18 mouse cellular contexts compared by ENCODE assay signal in genomic region chr8:61301298-61302028, GRCm38 (mm10).
DNase-seq lines count a peak whose midpoint lies in the region; ATAC-seq and TF ChIP-seq lines count a peak whose summit lies in the region.
"Had no signal": no experiment of that assay in that cellular context is flagged by ENCODE, and none has a peak within 500 bp of the region (broad histone marks: within the 10 kb centered on the region; RNA-seq: fewer than 3 reads in every experiment).

No protein-coding gene starts in this region.

- no peaks in the 10 kb centered on the region for H3K27me3 ChIP-seq in kidney, embryonic 15.5 days
- no peaks in the 10 kb centered on the region for H3K27me3 ChIP-seq in kidney, adult 2 months (replicated peaks; ENCODE audit: control insufficient read depth, insufficient read depth, low read length)
- H3K27me3 ChIP-seq in embryonic facial prominence, embryonic 15.5 days: no peaks in the 10 kb centered on the region
- H3K27me3 ChIP-seq in hindbrain, embryonic 12.5 days: no peaks in the 10 kb centered on the region
- no peaks in the 10 kb centered on the region for H3K27me3 ChIP-seq in midbrain, embryonic 15.5 days (replicated peaks)

- no peak for TF ChIP-seq POLR2A in kidney, adult 2 months (IDR thresholded peaks at IDR 0.05; ENCODE audit: low read depth, low read length)
- TF ChIP-seq POLR2A in lung, adult 2 months (IDR thresholded peaks at IDR 0.05; ENCODE audit: borderline replicate concordance, extremely low read depth, low read depth, low read length): no peak

- ATAC-seq in kidney, embryonic 15.5 days (replicated peaks; ENCODE audit: low FRiP score): no peak
- ATAC-seq in embryonic facial prominence, embryonic 15.5 days (ENCODE audit: insufficient number of reproducible peaks, low FRiP score, low TSS enrichment, low read depth): peak; percentile 11; the same call in 1 of the 2 replicates
- ATAC-seq in hindbrain, embryonic 12.5 days (ENCODE audit: low FRiP score): peak; percentile 57; the same call in 1 of the 2 replicates
- ATAC-seq in midbrain, embryonic 15.5 days (replicated peaks): 0 out of 2 replicates have a peak, but pooled peaks have one; percentile 34
- ATAC-seq: activated CD4-positive, CD25-positive, alpha-beta regulatory T cell, adult 4 months; lung, postnatal 0 days had no signal

- peak overlapping the region; percentile 23; the same call in 1 of the 2 replicates for H3K27ac ChIP-seq in kidney, embryonic 15.5 days
- no peak overlapping the region; the same call in 1 of the 2 replicates for H3K27ac ChIP-seq in kidney, adult 2 months (ENCODE audit: insufficient read depth, low read depth, low read length)
- no peak overlapping the region for H3K27ac ChIP-seq in embryonic facial prominence, embryonic 15.5 days (replicated peaks)
- H3K27ac ChIP-seq in hindbrain, embryonic 12.5 days: peak overlapping the region; percentile 42
- H3K27ac ChIP-seq in midbrain, embryonic 15.5 days: no peak overlapping the region

- no peak for DNase-seq in kidney, adult 2 months
- DNase-seq in frontal cortex, postnatal 10 days (ENCODE audit: low spot score in 2 of 2): no peak
- DNase-seq in lung, adult 2 months: no peak
- no peak for DNase-seq in cerebellum, adult 9-10 months
- DNase-seq: B cell, adult 2 months; cerebellum, adult 2 months; heart, adult 18-20 months; heart, postnatal 14 days; kidney, adult 8-10 months; liver; thymus, postnatal 14 days had no signal

- H3K4me2 ChIP-seq in kidney, embryonic 15.5 days: no peak overlapping the region
- H3K4me2 ChIP-seq in embryonic facial prominence, embryonic 15.5 days (replicated peaks): no peak overlapping the region
- H3K4me2 ChIP-seq in hindbrain, embryonic 12.5 days (replicated peaks): no peak overlapping the region
- H3K4me2 ChIP-seq in midbrain, embryonic 15.5 days: no peak overlapping the region

- H3K4me3 ChIP-seq in kidney, embryonic 15.5 days (replicated peaks): no peak overlapping the region
- no peak overlapping the region for H3K4me3 ChIP-seq in kidney, adult 2 months (ENCODE audit: insufficient read depth, low read depth, low read length)
- H3K4me3 ChIP-seq in embryonic facial prominence, embryonic 15.5 days (replicated peaks): no peak overlapping the region
- no peak overlapping the region for H3K4me3 ChIP-seq in hindbrain, embryonic 12.5 days
- H3K4me3 ChIP-seq in midbrain, embryonic 15.5 days: no peak overlapping the region
- H3K4me3 ChIP-seq in lung, adult 2 months (replicated peaks; ENCODE audit: extremely low read depth, low read depth, low read length): no peak overlapping the region

- WGBS in kidney, embryonic 15.5 days: 62% methylated on average over 18 of the region's 18 CpGs
- WGBS in kidney, adult 2 months: 76% methylated on average over 18 of the region's 18 CpGs
- WGBS in embryonic facial prominence, embryonic 15.5 days: 43% methylated on average over 18 of the region's 18 CpGs
- 50% methylated on average over 18 of the region's 18 CpGs for WGBS in hindbrain, embryonic 12.5 days
- WGBS in midbrain, embryonic 15.5 days: 50% methylated on average over 18 of the region's 18 CpGs
- WGBS in lung, adult 2 months: 89% methylated on average over 18 of the region's 18 CpGs

- no peak for TF ChIP-seq CTCF in kidney, adult 2 months (conservative IDR thresholded peaks at IDR 0.05; ENCODE audit: insufficient read depth, insufficient read length, low read depth, low read length)
- TF ChIP-seq CTCF in lung, adult 2 months (IDR thresholded peaks at IDR 0.05; ENCODE audit: insufficient read depth, low read length): no peak

- H3K36me3 ChIP-seq in kidney, embryonic 15.5 days: no peaks in the 10 kb centered on the region
- H3K36me3 ChIP-seq in kidney, adult 2 months (ENCODE audit: control insufficient read depth, insufficient read depth, low read length): no peaks in the 10 kb centered on the region
- H3K36me3 ChIP-seq in embryonic facial prominence, embryonic 15.5 days: no peaks in the 10 kb centered on the region
- no peaks in the 10 kb centered on the region for H3K36me3 ChIP-seq in hindbrain, embryonic 12.5 days
- H3K36me3 ChIP-seq in midbrain, embryonic 15.5 days (replicated peaks): no peaks in the 10 kb centered on the region
- H3K36me3 ChIP-seq: G1E had no signal

- no peak overlapping the region for H3K9ac ChIP-seq in kidney, embryonic 15.5 days
- no peak overlapping the region for H3K9ac ChIP-seq in embryonic facial prominence, embryonic 15.5 days
- H3K9ac ChIP-seq in hindbrain, embryonic 12.5 days: no peak overlapping the region
- H3K9ac ChIP-seq in midbrain, embryonic 15.5 days: no peak overlapping the region

- H3K4me1 ChIP-seq in kidney, embryonic 15.5 days: peaks cover 18% of the 10 kb centered on the region
- peaks cover 8% of the 10 kb centered on the region; the same call in 1 of the 2 replicates for H3K4me1 ChIP-seq in kidney, adult 2 months (ENCODE audit: control insufficient read depth, insufficient read depth, low read length)
- H3K4me1 ChIP-seq in embryonic facial prominence, embryonic 15.5 days: no peaks in the 10 kb centered on the region; the same call in none of the 2 replicates
- H3K4me1 ChIP-seq in hindbrain, embryonic 12.5 days: peaks cover 16% of the 10 kb centered on the region
- H3K4me1 ChIP-seq in midbrain, embryonic 15.5 days: peaks cover 9% of the 10 kb centered on the region; the same call in 1 of the 2 replicates
- peaks cover 21% of the 10 kb centered on the region for H3K4me1 ChIP-seq in lung, adult 2 months (ENCODE audit: control insufficient read depth, insufficient read depth, low read length)

- H3K9me3 ChIP-seq in kidney, embryonic 15.5 days (replicated peaks): no peaks in the 10 kb centered on the region
- no peaks in the 10 kb centered on the region for H3K9me3 ChIP-seq in embryonic facial prominence, embryonic 15.5 days (replicated peaks)
- no peaks in the 10 kb centered on the region for H3K9me3 ChIP-seq in hindbrain, embryonic 12.5 days (replicated peaks)
- no peaks in the 10 kb centered on the region for H3K9me3 ChIP-seq in midbrain, embryonic 15.5 days
- H3K9me3 ChIP-seq: G1E had no signal

Comparison
In these comparisons a context has a peak if more than half of its experiments do, and no peak if none do; other contexts are left out.
1. H3K27ac ChIP-seq: peak in kidney, embryonic 15.5 days (single experiment) and hindbrain, embryonic 12.5 days (single experiment); none in kidney, adult 2 months (single experiment), embryonic facial prominence, embryonic 15.5 days (single experiment) and midbrain, embryonic 15.5 days (single experiment).